Mouse (Mus musculus): Measurements from ENCODE around the gene BB287469. TPM values are rescaled to one million over a fixed set of nuclear protein-coding genes. Genes with fewer than 3 reads are reported as not detected.
"Not testable (repeated sequence)": the region's sequence is repeated elsewhere in the genome, so short reads cannot be mapped to it uniquely, and the experiment has no call there.

The BB287469 gene
- not detected in 2 replicates for polyA plus RNA-seq (2015; fragmentation: Nextera tagmentation; extraction: Ambion mirVana)

DNA sequence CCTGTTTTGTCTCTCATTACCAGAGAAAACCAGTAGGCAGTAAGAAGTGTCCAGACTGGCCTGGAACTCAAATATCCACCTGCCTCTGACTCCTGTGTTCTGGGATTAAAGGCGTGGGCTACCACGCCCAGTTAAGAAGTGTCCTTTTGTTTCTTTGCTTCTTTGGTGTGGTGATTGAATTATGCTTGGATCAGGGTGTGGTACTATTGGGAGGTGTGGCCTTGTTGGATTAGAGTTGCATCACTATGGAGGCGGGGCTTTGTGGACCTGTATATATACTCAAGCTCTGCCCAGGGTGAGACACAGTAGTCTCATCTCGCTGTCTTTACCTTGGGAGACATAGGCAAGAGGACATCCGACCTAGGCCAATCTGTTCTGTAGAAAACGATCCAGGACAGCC, at the start of gene BB287469:
Gene BB287469 (plus strand): TSS at position 301 of the 400 bp plus-strand sequence.
- H3K4me1 ChIP-seq; H3K27me3 ChIP-seq (replicated peaks); H3K4me3 ChIP-seq; H3K9ac ChIP-seq; H3K9me3 ChIP-seq; ATAC-seq (replicated peaks); H3K36me3 ChIP-seq (replicated peaks); H3K4me2 ChIP-seq; H3K27ac ChIP-seq: not testable (repeated sequence)
- 81% methylated on average over 6 of the region's 6 CpGs for WGBS

DNA sequence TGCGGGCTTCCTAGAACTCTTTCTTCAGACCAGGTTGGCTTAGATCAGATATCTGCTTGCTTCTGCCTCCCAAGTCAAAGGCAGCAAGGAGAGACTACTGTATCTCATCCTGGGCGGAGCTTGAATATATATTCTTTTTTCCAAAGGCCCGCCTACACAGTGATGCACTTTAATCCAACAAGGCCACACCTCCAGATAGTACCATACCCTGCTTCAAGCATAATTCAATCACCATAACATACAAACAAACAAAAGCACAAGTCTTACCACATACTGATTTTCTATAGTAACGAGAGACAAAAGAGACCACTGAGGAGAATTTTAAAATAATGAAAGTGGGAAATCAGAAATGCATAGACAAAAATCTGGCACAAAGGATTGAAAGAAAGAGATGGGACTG, 40.7 kb upstream of the BB287469 start, which contains the start of gene Gm21319:
Gene Gm21319 (minus strand): TSS at position 101 of the 400 bp plus-strand sequence.
- not testable (repeated sequence) for H3K36me3 ChIP-seq (replicated peaks); H3K4me1 ChIP-seq; H3K27ac ChIP-seq; H3K4me3 ChIP-seq; ATAC-seq (replicated peaks); H3K9me3 ChIP-seq; H3K9ac ChIP-seq; H3K4me2 ChIP-seq; H3K27me3 ChIP-seq (replicated peaks)
- 90% methylated on average over 4 of the region's 4 CpGs for WGBS

GRCm38 (mm10) chr12:87795212-87795611, 21.2 kb upstream of the BB287469 start, which contains the start of gene Gm21936:
TSS of gene Gm21936 (plus strand) at chr12:87795512.
- H3K36me3 ChIP-seq (replicated peaks); H3K4me3 ChIP-seq; H3K27ac ChIP-seq; H3K4me1 ChIP-seq; H3K27me3 ChIP-seq (replicated peaks); H3K4me2 ChIP-seq; H3K9ac ChIP-seq; ATAC-seq (replicated peaks); H3K9me3 ChIP-seq: not testable (repeated sequence)
- 89% methylated on average over 1 of the region's 1 CpGs for WGBS

DNA sequence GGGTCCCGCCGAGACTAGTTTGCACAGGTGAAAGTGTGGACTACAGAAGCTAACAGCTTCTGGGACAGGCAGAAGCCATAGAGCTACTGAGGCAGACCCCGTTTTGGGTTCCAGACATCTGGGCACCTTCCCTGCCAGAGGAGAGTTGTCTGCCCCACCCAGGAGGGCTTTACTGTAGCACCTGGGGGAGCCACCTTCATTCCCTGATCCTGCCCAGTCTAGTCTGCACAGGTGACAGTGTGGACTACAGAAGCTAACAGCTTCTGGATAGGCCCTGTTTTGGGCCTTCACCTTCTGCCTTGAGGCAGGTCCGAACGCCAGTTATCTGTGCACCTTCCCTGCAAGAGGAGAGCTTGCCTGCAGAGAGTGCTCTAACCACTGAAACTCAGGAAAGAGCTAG, 18.4 kb upstream of the BB287469 start:
- H3K27ac ChIP-seq; H3K9me3 ChIP-seq; H3K9ac ChIP-seq; H3K4me2 ChIP-seq; ATAC-seq (replicated peaks); H3K4me1 ChIP-seq; H3K36me3 ChIP-seq (replicated peaks); H3K27me3 ChIP-seq (replicated peaks); H3K4me3 ChIP-seq: not testable (repeated sequence)
- 89% methylated on average over 5 of the region's 5 CpGs for WGBS

- H3K9me3 ChIP-seq; H3K27ac ChIP-seq; H3K36me3 ChIP-seq (replicated peaks); H3K27me3 ChIP-seq (replicated peaks); H3K4me1 ChIP-seq; H3K4me3 ChIP-seq; H3K9ac ChIP-seq; ATAC-seq (replicated peaks); H3K4me2 ChIP-seq: not testable (repeated sequence)
- WGBS, result 78% methylated on average over 2 of the region's 2 CpGs
Observed at GRCm38 (mm10) chr12:87842239-87842638, 25.9 kb downstream of the BB287469 start, which contains the start of gene Gm2001. TSS of gene Gm2001 (minus strand) at chr12:87842339.

- H3K4me1 ChIP-seq; H3K4me2 ChIP-seq; H3K27ac ChIP-seq; H3K27me3 ChIP-seq (replicated peaks); H3K4me3 ChIP-seq; H3K9ac ChIP-seq; ATAC-seq (replicated peaks); H3K9me3 ChIP-seq; H3K36me3 ChIP-seq (replicated peaks): not testable (repeated sequence)
- no CpG with 5 or more reads among the region's 2 CpGs for WGBS
Observed at GRCm38 (mm10) chr12:87850657-87851056, 34.3 kb downstream of the BB287469 start.

GRCm38 (mm10) chr12:87856067-87856466, 39.7 kb downstream of the BB287469 start:
- H3K36me3 ChIP-seq (replicated peaks); H3K9me3 ChIP-seq; H3K27ac ChIP-seq; H3K4me2 ChIP-seq; ATAC-seq (replicated peaks); H3K4me3 ChIP-seq; H3K4me1 ChIP-seq; H3K9ac ChIP-seq; H3K27me3 ChIP-seq (replicated peaks): not testable (repeated sequence)
- 70% methylated on average over 1 of the region's 1 CpGs for WGBS

DNA sequence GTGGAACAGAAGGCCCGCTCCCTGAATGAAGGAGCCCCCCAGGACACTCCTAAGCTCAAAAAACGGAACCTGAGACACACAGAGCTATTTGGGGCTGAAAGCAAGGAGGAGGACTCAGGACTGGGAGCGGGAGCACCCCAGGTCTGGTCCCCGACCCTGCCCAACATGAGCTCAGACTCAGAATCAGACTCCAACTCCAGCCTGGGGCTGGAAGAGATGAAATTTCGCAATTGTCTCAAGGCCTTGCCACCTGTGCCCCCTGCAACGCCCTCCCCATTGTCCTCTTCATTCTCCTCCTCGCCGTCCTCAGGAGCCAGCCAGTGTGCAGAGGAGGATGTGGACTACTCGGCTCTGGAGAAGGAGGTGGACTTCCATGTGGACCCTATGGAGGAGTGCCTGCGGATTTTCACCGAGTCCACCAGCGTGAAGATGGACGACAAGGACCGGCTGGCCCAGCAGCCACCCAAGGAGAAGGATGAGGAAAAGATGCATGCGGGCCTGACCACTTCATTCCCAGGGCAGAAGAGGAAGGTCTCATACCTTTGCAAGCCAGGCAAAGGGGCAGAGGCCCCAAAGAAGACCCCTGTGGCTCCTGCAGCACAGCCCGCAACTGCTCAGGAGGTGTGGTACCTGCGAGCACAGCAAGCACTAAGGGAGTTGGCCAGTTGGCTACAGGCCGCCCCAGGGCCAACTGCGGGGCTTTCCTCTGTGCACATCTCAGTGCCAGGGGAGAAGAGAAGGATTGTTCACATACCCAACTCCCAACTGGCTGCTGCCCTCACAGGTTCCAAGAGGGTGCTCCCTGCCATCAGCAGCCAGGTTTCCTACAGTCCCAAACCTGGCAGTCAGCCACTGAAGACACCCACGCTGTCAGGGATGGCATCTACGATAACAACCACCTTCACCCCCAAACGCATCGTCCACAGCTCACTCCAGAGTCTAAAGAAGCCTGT, 45.6 kb downstream of the BB287469 start:
- H3K4me3 ChIP-seq; H3K27ac ChIP-seq; H3K9me3 ChIP-seq; H3K36me3 ChIP-seq (replicated peaks); H3K9ac ChIP-seq; H3K4me1 ChIP-seq; ATAC-seq (replicated peaks); H3K27me3 ChIP-seq (replicated peaks); H3K4me2 ChIP-seq: not testable (repeated sequence)
- WGBS, result 86% methylated on average over 23 of the region's 23 CpGs

GRCm38 (mm10) chr12:87863638-87864037, 47.3 kb downstream of the BB287469 start:
- not testable (repeated sequence) for H3K9ac ChIP-seq; H3K4me3 ChIP-seq; H3K36me3 ChIP-seq (replicated peaks); H3K9me3 ChIP-seq; H3K4me2 ChIP-seq; ATAC-seq (replicated peaks); H3K27me3 ChIP-seq (replicated peaks); H3K4me1 ChIP-seq; H3K27ac ChIP-seq
- WGBS, result 95% methylated on average over 10 of the region's 11 CpGs

DNA sequence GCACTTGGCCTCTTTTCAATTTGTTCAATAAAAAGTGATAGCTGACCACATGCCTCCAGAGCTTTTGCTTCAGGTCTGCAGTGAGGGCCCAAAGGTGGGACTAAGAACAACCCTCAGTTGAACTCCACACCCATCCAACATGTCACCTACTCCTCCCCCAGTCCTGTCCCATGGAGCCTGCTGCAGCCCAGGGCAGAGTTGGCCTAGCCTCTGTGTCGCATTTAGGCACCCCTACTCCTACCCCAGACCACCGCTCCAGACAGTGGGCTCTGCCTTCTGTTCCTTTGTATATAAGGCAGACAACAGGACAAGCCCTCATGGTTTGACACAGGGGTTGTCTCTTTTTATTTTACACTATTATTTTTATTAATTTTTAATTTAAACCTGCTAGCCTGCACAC, 47.7 kb downstream of the BB287469 start:
- WGBS, result 81% methylated on average over 2 of the region's 2 CpGs

More for the DNA sequence above, 47.7 kb downstream of the BB287469 start:
- H3K27ac ChIP-seq; ATAC-seq (replicated peaks); H3K4me3 ChIP-seq; H3K4me2 ChIP-seq; H3K9me3 ChIP-seq; H3K9ac ChIP-seq; H3K36me3 ChIP-seq (replicated peaks); H3K27me3 ChIP-seq (replicated peaks); H3K4me1 ChIP-seq: not testable (repeated sequence)

All from midbrain, embryonic 15.5 days (tissue).